Mouse (Mus musculus): ENCODE measurements at regions not wholly inside any gene's neighbourhood (a gene's known extent, or its start where the extent isn't known, plus 50 kb on each side); places are given as distances from the start of the nearest gene placed in this dataset.

DNA sequence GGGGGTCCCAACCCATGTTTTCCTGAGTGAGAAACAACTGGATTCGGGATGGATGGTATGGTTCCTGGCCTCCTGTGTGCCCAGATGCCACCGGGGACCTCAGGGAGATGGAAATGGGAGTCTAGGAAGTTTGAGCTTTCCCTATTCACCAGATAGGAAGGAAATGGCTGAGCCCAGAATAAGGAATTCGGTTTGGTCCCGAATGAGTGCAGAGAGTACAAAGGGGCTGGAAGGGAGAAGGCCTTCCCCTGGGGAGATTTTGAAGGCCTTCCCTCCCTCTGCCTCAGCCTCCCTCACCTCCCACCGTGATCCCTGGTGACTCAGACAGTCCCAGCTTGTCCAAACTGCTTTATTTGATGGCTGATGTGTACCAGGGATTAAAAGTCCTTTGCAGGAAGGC, 78.7 kb upstream of the Mpp6 start:
- ATAC-seq (ENCODE audit: insufficient read depth): no peak
- H3K36me3 ChIP-seq (replicated peaks): no peaks in the 10 kb centered on the region

DNA sequence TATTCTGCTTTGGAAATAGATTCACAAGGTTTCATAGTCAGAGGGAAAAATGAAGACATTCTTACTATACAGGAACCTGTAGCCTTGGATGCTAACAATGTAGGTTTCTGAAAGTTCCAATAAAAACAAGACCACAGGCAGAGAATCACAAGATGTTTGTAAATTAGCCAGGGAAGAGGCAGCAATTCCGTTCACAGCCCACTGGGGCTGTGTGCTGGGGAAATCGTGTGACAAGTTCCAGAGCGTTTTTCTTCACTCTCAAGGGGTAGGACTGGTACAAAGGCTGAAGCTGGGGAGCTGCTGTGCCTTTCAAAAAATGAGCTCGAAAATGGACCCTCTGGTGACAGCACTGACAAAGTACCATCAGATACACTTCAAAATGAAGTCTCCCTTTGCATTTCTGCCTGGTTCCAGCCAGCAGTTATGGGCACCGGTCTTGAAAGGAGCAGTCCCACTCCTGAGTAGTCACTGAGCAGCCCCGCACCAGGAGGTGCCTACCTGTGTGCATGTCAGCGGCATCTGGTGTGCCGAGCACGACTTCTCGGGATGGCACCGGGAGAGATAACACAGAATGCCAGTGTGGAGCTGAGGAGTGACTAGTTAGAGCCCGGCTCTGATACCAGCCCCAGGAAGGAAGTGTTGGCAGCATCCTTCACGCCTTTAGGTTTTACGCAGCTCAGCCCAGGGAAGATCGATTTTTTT, 77.0 kb upstream of the Mpp6 start:
- no peak overlapping the region for H3K4me2 ChIP-seq
- no peak overlapping the region for H3K4me3 ChIP-seq (replicated peaks)
- H3K4me1 ChIP-seq (replicated peaks): no peaks in the 10 kb centered on the region
- H3K9me3 ChIP-seq (replicated peaks): no peaks in the 10 kb centered on the region
- no peak overlapping the region for H3K9ac ChIP-seq
- H3K27me3 ChIP-seq: no peaks in the 10 kb centered on the region
- no peak for ATAC-seq (ENCODE audit: insufficient read depth)
- 49% methylated on average over 15 of the region's 15 CpGs for WGBS (ENCODE audit: insufficient replicate concordance)
- H3K27ac ChIP-seq (replicated peaks): no peak overlapping the region
- no peaks in the 10 kb centered on the region for H3K36me3 ChIP-seq (replicated peaks)

More for the DNA sequence above, 78.7 kb upstream of the Mpp6 start:
- H3K4me1 ChIP-seq (replicated peaks): no peaks in the 10 kb centered on the region
- no peak overlapping the region for H3K4me3 ChIP-seq (replicated peaks)
- no peak overlapping the region for H3K4me2 ChIP-seq
- H3K9ac ChIP-seq: no peak overlapping the region
- WGBS (ENCODE audit: insufficient replicate concordance): 59% methylated on average over 5 of the region's 5 CpGs
- no peaks in the 10 kb centered on the region for H3K9me3 ChIP-seq (replicated peaks)
- no peak overlapping the region for H3K27ac ChIP-seq (replicated peaks)
- H3K27me3 ChIP-seq: no peaks in the 10 kb centered on the region

DNA sequence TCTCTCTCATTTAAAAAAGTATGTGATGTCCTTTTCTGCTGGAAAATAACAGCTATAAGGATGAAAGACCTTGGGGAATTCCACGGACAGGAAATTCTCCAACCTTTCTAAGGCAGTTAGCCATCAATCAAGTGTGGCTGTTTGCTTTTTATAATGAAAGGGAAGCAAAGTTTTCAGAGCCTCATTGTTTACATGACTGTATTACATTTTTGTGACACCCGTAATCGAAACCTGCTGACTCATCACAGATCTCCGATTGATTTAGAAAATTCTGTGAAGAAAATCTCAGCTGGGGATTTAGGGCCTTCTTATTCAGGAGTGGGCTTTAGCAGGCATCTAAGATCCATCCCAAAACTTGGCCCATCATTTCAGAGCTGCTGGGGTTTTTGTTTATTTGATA, 72.4 kb upstream of the Mpp6 start:
- H3K36me3 ChIP-seq (replicated peaks): no peaks in the 10 kb centered on the region
- peak overlapping the region; percentile 6; the same call in 1 of the 2 replicates for H3K4me2 ChIP-seq
- H3K9ac ChIP-seq: no peak overlapping the region
- H3K27ac ChIP-seq (replicated peaks): no peak overlapping the region
- no peaks in the 10 kb centered on the region for H3K4me1 ChIP-seq (replicated peaks)
- H3K9me3 ChIP-seq (replicated peaks): no peaks in the 10 kb centered on the region
- ATAC-seq (ENCODE audit: insufficient read depth): no peak
- no peaks in the 10 kb centered on the region for H3K27me3 ChIP-seq
- no peak overlapping the region for H3K4me3 ChIP-seq (replicated peaks)
- WGBS (ENCODE audit: insufficient replicate concordance): 27% methylated on average over 4 of the region's 4 CpGs

DNA sequence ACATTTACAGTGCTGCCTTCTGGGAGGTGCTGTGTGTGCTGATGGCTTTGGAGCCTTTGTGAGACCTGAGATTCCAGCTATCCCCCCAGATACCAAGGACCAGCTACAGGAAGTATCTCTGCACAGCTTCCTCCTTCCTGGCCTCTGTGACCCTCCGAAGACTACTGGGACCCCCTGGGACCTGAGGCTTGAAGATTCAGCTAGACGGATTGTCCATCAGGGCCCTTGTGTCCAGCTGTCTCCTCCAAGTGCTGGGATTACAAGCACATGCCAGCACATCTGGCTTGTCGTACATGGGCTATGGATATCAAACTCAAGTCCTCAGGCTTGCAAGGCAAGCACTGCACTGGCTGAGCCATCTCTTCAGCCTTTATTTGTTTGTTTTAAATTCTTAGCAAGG, 71.7 kb upstream of the Mpp6 start:
- no peaks in the 10 kb centered on the region for H3K4me1 ChIP-seq (replicated peaks)
- ATAC-seq (ENCODE audit: insufficient read depth): no peak
- no peak overlapping the region for H3K4me2 ChIP-seq
- no peak overlapping the region for H3K4me3 ChIP-seq (replicated peaks)
- WGBS (ENCODE audit: insufficient replicate concordance): 44% methylated on average over 3 of the region's 3 CpGs
- no peaks in the 10 kb centered on the region for H3K9me3 ChIP-seq (replicated peaks)
- no peaks in the 10 kb centered on the region for H3K27me3 ChIP-seq
- H3K27ac ChIP-seq (replicated peaks): no peak overlapping the region
- no peak overlapping the region for H3K9ac ChIP-seq
- no peaks in the 10 kb centered on the region for H3K36me3 ChIP-seq (replicated peaks)

DNA sequence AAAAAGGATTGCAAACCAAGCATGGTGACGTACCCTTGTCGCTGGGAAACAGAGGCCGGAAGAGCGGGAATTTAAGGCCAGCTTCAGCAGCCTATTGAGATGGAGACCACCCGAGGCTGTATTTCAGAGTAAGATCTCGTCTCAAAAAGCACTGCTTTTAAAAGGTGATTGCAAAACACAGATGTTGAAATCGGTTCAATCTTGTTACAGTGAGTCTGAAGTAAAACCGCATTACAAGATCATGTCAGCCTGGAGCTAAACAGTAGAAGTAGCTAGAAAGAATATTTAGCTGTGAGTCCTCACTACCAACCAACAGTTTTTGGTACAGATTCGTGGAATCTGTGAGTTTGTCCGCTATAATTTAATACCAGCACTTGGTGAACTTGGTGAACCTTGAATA, 69.0 kb upstream of the Mpp6 start:
- no peak for ATAC-seq (ENCODE audit: insufficient read depth)
- 67% methylated on average over 10 of the region's 10 CpGs for WGBS (ENCODE audit: insufficient replicate concordance)
- Histone ChIP-seq H3K27me3 (no peaks in the 10 kb centered on the region), H3K4me1 (replicated peaks) (no peaks in the 10 kb centered on the region), H3K27ac (replicated peaks) (0 out of 2 replicates have a peak overlapping the region, but pooled peaks have one; percentile 16), H3K4me3 (replicated peaks) (no peak overlapping the region), H3K4me2 (no peak overlapping the region), H3K36me3 (replicated peaks) (no peaks in the 10 kb centered on the region), H3K9ac (no peak overlapping the region), H3K9me3 (replicated peaks) (no peaks in the 10 kb centered on the region)

DNA sequence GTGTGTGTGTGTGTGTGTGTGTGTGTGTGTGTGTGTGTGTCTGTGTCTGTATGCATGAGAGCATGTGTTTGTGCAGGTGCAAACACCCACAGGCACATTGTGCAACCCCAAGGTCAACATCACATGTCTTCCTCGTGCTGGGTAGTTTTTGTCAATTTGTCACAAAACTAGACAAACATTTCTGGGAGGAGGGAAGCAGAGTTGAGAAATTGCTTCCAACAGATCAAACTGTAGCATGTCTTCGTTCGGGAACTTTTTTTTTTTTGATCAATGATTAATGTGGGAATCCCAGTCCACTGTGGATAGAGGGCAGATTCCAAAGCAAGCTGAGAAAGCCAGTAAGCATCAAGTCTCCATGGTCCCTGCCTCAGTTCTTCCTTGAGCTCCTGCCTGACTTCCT, 67.9 kb upstream of the Mpp6 start:
- 36% methylated on average over 3 of the region's 3 CpGs for WGBS (ENCODE audit: insufficient replicate concordance)
- H3K27ac ChIP-seq (replicated peaks): peak overlapping the region; percentile 65

DNA sequence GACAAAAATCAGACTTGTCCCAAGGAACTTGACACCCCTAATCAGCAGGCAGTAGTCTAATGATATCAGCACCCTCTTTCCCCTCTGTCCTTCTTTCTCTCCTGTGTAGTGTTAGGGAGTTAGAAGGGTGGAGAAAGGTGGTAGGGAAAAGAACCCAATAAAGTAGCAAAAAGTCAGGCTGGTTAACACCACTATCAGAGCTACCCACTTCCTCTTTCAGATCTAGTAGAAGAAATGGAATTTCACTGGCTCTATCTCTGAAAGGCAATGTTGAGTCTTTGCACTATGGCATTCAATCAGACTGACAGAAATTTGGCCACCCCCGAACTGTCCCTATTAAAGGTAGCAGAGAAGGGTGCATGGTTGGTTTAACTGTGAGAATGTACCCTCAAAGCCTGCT, 65.9 kb upstream of the Mpp6 start:
- no peaks in the 10 kb centered on the region for H3K27me3 ChIP-seq
- H3K9me3 ChIP-seq (replicated peaks): no peaks in the 10 kb centered on the region
- no peak overlapping the region for H3K4me3 ChIP-seq (replicated peaks)
- no peak overlapping the region for H3K4me2 ChIP-seq
- H3K36me3 ChIP-seq (replicated peaks): no peaks in the 10 kb centered on the region
- no peak overlapping the region for H3K27ac ChIP-seq (replicated peaks)
- ATAC-seq (ENCODE audit: insufficient read depth): no peak
- 19% methylated on average over 1 of the region's 1 CpGs for WGBS (ENCODE audit: insufficient replicate concordance)
- no peaks in the 10 kb centered on the region for H3K4me1 ChIP-seq (replicated peaks)
- no peak overlapping the region for H3K9ac ChIP-seq

More for the DNA sequence above, 67.9 kb upstream of the Mpp6 start:
- H3K4me3 ChIP-seq (replicated peaks): no peak overlapping the region
- H3K36me3 ChIP-seq (replicated peaks): no peaks in the 10 kb centered on the region
- H3K4me1 ChIP-seq (replicated peaks): no peaks in the 10 kb centered on the region
- peak; percentile 63 for ATAC-seq (ENCODE audit: insufficient read depth)
- no peak overlapping the region for H3K9ac ChIP-seq
- no peaks in the 10 kb centered on the region for H3K9me3 ChIP-seq (replicated peaks)
- H3K4me2 ChIP-seq: no peak overlapping the region
- H3K27me3 ChIP-seq: no peaks in the 10 kb centered on the region

DNA sequence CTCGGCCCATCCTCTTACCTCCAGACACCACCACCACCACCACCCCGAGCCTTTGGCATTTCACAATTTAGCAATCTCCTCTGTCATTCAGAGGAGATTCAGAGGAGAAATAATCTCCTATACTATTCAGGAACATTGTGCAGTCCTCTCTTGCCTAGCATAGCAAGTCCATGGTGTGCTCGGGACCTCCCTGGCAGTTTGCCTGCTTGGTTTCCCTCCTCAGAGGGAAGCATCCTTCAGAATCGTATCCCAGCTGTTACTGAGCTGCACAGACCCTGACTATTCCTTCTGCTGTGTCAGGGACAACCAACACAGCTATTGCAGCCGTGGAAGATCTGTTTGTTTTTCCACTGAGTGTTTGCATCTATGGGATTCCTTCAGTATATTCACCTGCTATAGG, 63.3 kb upstream of the Mpp6 start:
- 42% methylated on average over 5 of the region's 5 CpGs for WGBS (ENCODE audit: insufficient replicate concordance)
- no peaks in the 10 kb centered on the region for H3K9me3 ChIP-seq (replicated peaks)
- H3K27me3 ChIP-seq: no peaks in the 10 kb centered on the region
- no peaks in the 10 kb centered on the region for H3K36me3 ChIP-seq (replicated peaks)
- H3K4me2 ChIP-seq: no peak overlapping the region
- no peak for ATAC-seq (ENCODE audit: insufficient read depth)
- H3K4me3 ChIP-seq (replicated peaks): no peak overlapping the region
- H3K9ac ChIP-seq: no peak overlapping the region
- no peak overlapping the region for H3K27ac ChIP-seq (replicated peaks)
- no peaks in the 10 kb centered on the region for H3K4me1 ChIP-seq (replicated peaks)

DNA sequence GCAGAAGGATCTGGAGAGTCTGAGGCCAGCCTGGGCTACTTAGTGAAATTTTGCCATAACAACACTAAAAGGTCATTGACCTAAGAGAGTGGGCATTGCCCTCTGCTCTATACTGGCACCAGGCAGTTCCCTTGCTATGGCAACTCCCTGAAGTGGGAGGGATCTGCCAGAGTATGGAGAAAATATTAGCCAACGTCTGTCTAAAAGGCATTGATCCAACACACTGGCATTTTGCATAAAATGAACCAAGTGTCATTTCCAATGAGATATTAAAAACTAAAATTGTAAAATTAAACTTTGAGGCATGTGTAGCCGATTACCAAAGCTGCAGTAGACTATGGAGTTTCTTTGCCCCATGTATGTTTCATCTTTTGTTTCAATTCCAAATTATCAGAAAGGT, 57.6 kb upstream of the Mpp6 start:
- 54% methylated on average over 2 of the region's 2 CpGs for WGBS (ENCODE audit: insufficient replicate concordance)
- ATAC-seq (ENCODE audit: insufficient read depth): no peak

DNA sequence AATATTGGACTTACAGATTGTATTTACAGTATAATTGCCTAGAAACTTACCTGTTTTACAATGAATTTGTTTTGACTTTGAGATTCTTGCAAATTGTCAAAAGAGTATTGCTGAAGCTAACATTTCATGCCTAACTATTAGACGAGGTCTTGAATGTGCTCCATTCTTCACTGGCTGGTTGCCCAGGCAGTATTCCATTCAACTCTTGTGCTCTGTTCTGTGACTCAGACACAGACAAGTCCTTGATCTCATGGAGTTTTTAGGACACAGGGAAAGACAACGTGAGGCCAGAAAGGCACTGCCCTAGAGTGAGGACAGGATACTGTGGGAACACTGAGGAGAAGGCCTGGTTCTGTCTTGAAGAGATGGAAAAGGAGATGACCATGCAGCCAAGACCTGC, 57.0 kb upstream of the Mpp6 start:
- no peaks in the 10 kb centered on the region for H3K4me1 ChIP-seq (replicated peaks)
- no peak overlapping the region for H3K4me3 ChIP-seq (replicated peaks)
- ATAC-seq (ENCODE audit: insufficient read depth): no peak
- no peaks in the 10 kb centered on the region for H3K36me3 ChIP-seq (replicated peaks)
- 45% methylated on average over 2 of the region's 2 CpGs for WGBS (ENCODE audit: insufficient replicate concordance)
- no peak overlapping the region for H3K9ac ChIP-seq
- H3K4me2 ChIP-seq: no peak overlapping the region
- no peaks in the 10 kb centered on the region for H3K27me3 ChIP-seq
- no peaks in the 10 kb centered on the region for H3K9me3 ChIP-seq (replicated peaks)
- no peak overlapping the region for H3K27ac ChIP-seq (replicated peaks)

More for the DNA sequence above, 57.6 kb upstream of the Mpp6 start:
- no peak overlapping the region for H3K27ac ChIP-seq (replicated peaks)
- H3K36me3 ChIP-seq (replicated peaks): no peaks in the 10 kb centered on the region
- no peak overlapping the region for H3K4me2 ChIP-seq
- H3K4me3 ChIP-seq (replicated peaks): no peak overlapping the region
- H3K27me3 ChIP-seq: no peaks in the 10 kb centered on the region
- H3K4me1 ChIP-seq (replicated peaks): no peaks in the 10 kb centered on the region
- no peaks in the 10 kb centered on the region for H3K9me3 ChIP-seq (replicated peaks)
- H3K9ac ChIP-seq: no peak overlapping the region

DNA sequence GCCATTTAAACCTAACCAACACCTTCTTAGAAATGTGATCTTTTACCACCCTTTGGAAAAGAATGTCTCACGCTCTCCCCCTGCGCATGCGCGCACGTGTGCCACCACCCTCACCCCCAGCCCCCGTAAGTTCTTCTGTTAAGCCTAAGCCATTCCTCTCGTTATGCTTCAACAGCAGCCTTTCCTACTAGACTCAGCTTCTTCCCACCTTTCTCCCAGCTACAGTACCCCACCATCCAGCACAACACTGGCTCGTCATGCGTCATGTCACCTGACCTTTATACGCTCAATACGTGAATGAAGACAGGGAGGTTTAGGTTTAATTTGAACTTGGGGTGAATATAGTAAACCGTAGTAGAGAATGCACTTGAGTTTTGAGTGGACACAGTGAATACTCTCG, 55.8 kb upstream of the Mpp6 start:
- Histone ChIP-seq H3K27ac (replicated peaks) (no peak overlapping the region), H3K27me3 (no peaks in the 10 kb centered on the region), H3K9ac (no peak overlapping the region), H3K9me3 (replicated peaks) (no peaks in the 10 kb centered on the region), H3K36me3 (replicated peaks) (no peaks in the 10 kb centered on the region), H3K4me2 (no peak overlapping the region), H3K4me1 (replicated peaks) (no peaks in the 10 kb centered on the region), H3K4me3 (replicated peaks) (no peak overlapping the region)
- no peak for ATAC-seq (ENCODE audit: insufficient read depth)
- WGBS (ENCODE audit: insufficient replicate concordance): 80% methylated on average over 13 of the region's 13 CpGs

DNA sequence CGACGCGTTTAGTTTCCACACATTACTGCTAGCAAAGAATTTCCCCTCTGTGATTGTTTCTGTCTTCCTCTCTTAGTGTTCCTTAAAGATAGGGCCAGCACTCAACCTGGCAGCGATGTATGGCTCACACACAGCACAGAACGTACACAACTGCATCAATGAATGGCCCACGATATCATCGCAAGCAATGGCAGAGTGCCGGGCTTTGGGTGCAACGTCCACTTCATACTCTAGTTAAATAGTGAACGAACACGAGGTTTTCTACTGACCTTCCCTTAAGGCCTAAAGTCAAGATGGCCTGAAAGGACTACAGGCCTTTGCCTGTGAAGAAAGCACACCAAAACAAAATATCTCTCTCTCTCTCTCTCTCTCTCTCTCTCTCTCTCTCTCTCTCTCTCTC, 51.4 kb upstream of the Mpp6 start:
- no peak for ATAC-seq (ENCODE audit: insufficient read depth)
- WGBS (ENCODE audit: insufficient replicate concordance): 78% methylated on average over 11 of the region's 11 CpGs
- no peak overlapping the region for H3K4me2 ChIP-seq
- no peaks in the 10 kb centered on the region for H3K9me3 ChIP-seq (replicated peaks)
- no peaks in the 10 kb centered on the region for H3K36me3 ChIP-seq (replicated peaks)
- no peak overlapping the region for H3K27ac ChIP-seq (replicated peaks)
- no peaks in the 10 kb centered on the region for H3K27me3 ChIP-seq
- H3K4me3 ChIP-seq (replicated peaks): no peak overlapping the region
- no peaks in the 10 kb centered on the region for H3K4me1 ChIP-seq (replicated peaks)
- no peak overlapping the region for H3K9ac ChIP-seq
